Mouse (Mus musculus): ENCODE measurements around the gene Strc.
"Not testable (repeated sequence)": the region's sequence is repeated elsewhere in the genome, so short reads cannot be mapped to it uniquely, and the experiment has no call there.

The Strc gene

DNA sequence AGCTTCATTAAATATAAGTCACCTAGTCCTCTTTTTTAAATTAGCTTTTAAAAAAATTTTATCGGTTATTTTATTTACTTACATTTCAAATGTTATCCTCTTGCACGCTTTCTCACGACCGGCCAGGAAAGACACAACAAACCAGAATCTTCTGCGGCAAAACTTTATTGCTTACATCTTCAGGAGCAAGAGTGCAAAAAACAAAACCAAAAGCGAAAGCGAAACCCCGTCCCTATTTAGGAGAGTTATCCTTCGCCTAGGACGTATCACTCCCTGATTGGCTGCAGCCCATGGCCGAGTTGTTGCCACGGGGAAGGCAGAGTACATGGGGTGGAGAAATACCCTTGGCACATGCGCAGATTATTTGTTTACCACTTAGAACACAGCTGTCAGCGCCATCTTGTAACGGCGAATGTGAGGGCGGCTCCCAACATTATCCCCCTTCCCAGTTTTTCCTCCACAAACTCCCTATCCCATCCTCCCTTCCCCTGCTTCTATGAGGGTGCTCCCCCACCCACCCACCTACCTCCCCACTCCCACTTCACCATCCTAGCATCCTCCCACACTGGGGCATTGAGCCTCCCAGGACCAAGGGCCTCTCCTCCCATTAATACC, at the start of gene Strc:
TSS of gene Strc (minus strand) at position 208 of the 615 bp plus-strand sequence.
- H3K4me3 ChIP-seq (replicated peaks; ENCODE audit: low read length); H3K36me3 ChIP-seq (ENCODE audit: insufficient read depth, low read length); H3K4me1 ChIP-seq (replicated peaks; ENCODE audit: low read depth, low read length); H3K9me3 ChIP-seq (ENCODE audit: low read length); H3K27me3 ChIP-seq (ENCODE audit: insufficient read depth, low read length): not testable (repeated sequence)

DNA sequence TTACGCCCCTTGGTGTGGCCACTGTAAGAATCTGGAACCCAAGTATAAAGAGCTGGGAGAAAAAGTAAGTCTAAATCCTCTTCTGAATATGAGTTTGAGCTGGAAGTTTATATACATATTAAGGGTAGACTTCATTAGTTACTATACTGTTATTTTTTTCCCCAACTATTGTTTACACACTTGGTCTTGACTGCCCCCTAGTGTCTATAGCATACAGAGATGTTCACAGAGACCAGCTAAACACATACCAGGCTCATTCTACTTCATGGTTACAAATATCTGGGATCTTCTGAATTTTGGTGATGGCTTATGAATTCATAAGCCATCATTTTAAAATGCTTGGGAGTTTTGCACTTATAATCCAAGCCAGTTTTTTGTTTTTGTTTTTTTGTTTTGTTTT, 47.9 kb upstream of the Strc start:
- Histone ChIP-seq H3K4me3 (replicated peaks; ENCODE audit: low read length) (no peak overlapping the region), H3K9me3 (ENCODE audit: low read length) (no peaks in the 10 kb centered on the region), H3K4me1 (replicated peaks; ENCODE audit: low read depth, low read length) (no peaks in the 10 kb centered on the region), H3K36me3 (ENCODE audit: insufficient read depth, low read length) (peaks cover 97% of the 10 kb centered on the region), H3K27me3 (ENCODE audit: insufficient read depth, low read length) (no peaks in the 10 kb centered on the region)
- peak; percentile 46 for TF ChIP-seq CTCF (conservative IDR thresholded peaks at IDR 0.05; ENCODE audit: low read length)
- no peak for TF ChIP-seq NANOG (IDR thresholded peaks at IDR 0.05; ENCODE audit: borderline replicate concordance, low read length)

DNA sequence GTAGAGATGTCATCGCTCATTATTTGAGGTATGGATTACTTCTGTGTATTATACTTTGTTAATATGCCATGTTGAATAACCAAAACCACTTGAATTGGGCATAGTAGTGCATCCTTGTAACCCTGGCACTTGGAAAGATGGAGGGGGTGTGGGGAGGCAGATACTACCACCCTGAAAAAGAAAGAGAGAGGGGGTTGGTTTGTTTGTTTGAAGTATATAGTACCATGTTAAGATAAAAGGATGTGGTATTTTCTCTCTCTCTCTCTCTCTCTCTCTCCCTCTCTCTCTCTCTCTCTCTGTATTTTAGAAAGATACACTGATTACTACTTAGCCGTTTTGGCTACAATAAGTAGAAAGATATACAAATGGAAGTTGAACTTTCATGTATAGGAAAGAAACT, 38.9 kb upstream of the Strc start:
- no peak overlapping the region for H3K4me3 ChIP-seq (replicated peaks; ENCODE audit: low read length)
- H3K9me3 ChIP-seq (ENCODE audit: low read length) = no peaks in the 10 kb centered on the region
- H3K27me3 ChIP-seq (ENCODE audit: insufficient read depth, low read length) = no peaks in the 10 kb centered on the region
- H3K4me1 ChIP-seq (replicated peaks; ENCODE audit: low read depth, low read length) = no peaks in the 10 kb centered on the region
- no peak for TF ChIP-seq POU5F1 (IDR thresholded peaks at IDR 0.05; ENCODE audit: borderline replicate concordance, low read length)
- no peak for TF ChIP-seq CTCF (conservative IDR thresholded peaks at IDR 0.05; ENCODE audit: low read length)
- no peak for TF ChIP-seq NANOG (IDR thresholded peaks at IDR 0.05; ENCODE audit: borderline replicate concordance, low read length)
- peaks cover 94% of the 10 kb centered on the region for H3K36me3 ChIP-seq (ENCODE audit: insufficient read depth, low read length)

DNA sequence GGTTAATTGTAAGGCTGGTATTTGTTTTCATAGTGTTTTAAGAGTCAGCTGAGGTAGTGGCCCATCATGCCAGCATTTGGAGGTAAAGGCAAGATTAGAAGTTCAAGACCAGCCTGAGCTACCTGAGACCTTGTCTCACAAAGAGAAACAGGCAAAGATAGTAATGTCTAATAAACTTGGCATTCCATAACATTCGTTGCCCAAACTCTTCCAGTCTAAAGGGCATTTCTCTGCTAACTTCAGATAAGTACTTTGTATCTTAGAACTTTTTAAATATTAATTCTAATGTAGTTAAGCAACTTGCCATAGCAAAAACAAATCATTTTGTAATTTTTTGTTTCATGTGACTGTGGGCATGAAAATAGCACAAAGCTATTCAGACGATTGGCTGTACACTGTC, 36.2 kb upstream of the Strc start:
- no peak for TF ChIP-seq CTCF (conservative IDR thresholded peaks at IDR 0.05; ENCODE audit: low read length)
- TF ChIP-seq NANOG (IDR thresholded peaks at IDR 0.05; ENCODE audit: borderline replicate concordance, low read length) = no peak
- TF ChIP-seq POU5F1 (IDR thresholded peaks at IDR 0.05; ENCODE audit: borderline replicate concordance, low read length) = no peak
- Histone ChIP-seq H3K4me3 (replicated peaks; ENCODE audit: low read length) (no peak overlapping the region), H3K27me3 (ENCODE audit: insufficient read depth, low read length) (no peaks in the 10 kb centered on the region), H3K4me1 (replicated peaks; ENCODE audit: low read depth, low read length) (peaks cover 17% of the 10 kb centered on the region), H3K9me3 (ENCODE audit: low read length) (no peaks in the 10 kb centered on the region), H3K36me3 (ENCODE audit: insufficient read depth, low read length) (peaks cover 89% of the 10 kb centered on the region)

DNA sequence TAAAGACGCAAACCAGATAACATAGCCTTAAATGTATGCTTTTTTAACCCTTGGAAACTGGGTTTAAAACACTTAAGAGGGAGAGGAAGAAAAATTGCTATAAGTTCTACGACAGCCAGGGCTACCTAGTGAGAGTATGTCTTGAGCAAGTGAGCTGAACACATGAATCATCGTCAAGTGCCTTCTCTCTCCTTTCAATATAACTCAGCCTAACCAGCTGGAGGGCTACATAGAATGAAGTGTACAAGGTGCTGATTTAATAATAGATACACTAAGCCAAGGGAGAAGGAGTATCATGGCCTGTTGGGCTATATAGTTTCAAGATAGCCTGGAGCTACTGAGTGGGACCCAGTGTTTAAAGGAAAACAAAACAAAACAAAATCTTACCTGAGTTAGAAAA, 31.5 kb upstream of the Strc start:
- Histone ChIP-seq H3K4me3 (replicated peaks; ENCODE audit: low read length) (no peak overlapping the region), H3K36me3 (ENCODE audit: insufficient read depth, low read length) (peaks cover 79% of the 10 kb centered on the region), H3K9me3 (ENCODE audit: low read length) (no peaks in the 10 kb centered on the region), H3K27me3 (ENCODE audit: insufficient read depth, low read length) (no peaks in the 10 kb centered on the region), H3K4me1 (replicated peaks; ENCODE audit: low read depth, low read length) (peaks cover 52% of the 10 kb centered on the region)
- TF ChIP-seq POU5F1 (IDR thresholded peaks at IDR 0.05; ENCODE audit: borderline replicate concordance, low read length) (no peak), NANOG (IDR thresholded peaks at IDR 0.05; ENCODE audit: borderline replicate concordance, low read length) (no peak), CTCF (conservative IDR thresholded peaks at IDR 0.05; ENCODE audit: low read length) (no peak)

DNA sequence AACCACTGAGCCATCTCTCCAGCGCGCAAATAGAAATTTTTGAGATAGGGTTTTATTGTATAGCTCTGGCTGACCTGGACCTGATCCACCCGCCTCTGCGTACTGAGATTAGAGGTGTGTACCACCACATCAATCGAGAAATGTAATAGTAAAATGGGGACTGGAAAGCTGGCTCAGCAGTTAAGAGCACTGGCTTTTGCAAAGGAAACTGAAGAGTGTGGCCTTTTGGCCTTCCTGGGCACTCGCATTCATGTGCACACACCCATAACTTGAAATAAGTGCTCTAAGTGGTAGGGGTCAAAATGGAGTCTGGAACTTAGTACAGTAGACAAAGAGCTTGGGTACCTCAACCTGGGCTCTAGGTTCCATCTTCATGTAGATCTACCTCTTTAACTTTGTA, 29.4 kb upstream of the Strc start:
- H3K4me3 ChIP-seq (replicated peaks; ENCODE audit: low read length) = no peak overlapping the region
- peaks cover 62% of the 10 kb centered on the region for H3K36me3 ChIP-seq (ENCODE audit: insufficient read depth, low read length)
- no peaks in the 10 kb centered on the region for H3K9me3 ChIP-seq (ENCODE audit: low read length)
- peaks cover 63% of the 10 kb centered on the region for H3K4me1 ChIP-seq (replicated peaks; ENCODE audit: low read depth, low read length)
- H3K27me3 ChIP-seq (ENCODE audit: insufficient read depth, low read length) = no peaks in the 10 kb centered on the region
- no peak for TF ChIP-seq CTCF (conservative IDR thresholded peaks at IDR 0.05; ENCODE audit: low read length)
- TF ChIP-seq POU5F1 (IDR thresholded peaks at IDR 0.05; ENCODE audit: borderline replicate concordance, low read length) = no peak
- TF ChIP-seq NANOG (IDR thresholded peaks at IDR 0.05; ENCODE audit: borderline replicate concordance, low read length) = no peak

DNA sequence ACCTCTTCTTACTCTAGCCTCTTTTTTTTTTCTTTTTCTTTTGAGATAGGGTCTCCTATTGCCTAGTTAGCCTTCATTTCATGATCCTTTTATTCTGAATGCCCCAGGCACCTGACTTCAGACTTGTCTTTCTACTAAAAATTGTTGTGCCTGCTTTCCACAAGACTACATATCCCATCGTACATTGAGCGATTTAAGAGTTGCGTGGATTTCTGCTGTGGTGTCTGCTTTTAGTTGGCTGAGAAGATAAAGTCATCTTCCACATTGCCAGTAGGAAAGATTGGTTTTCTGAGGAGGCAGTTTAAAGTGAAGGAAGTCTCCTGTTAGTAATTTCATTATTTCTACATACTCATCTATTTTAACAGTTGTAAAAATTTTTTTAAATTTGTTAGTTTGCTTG, 28.6 kb upstream of the Strc start:
- Histone ChIP-seq H3K36me3 (ENCODE audit: insufficient read depth, low read length) (peaks cover 56% of the 10 kb centered on the region), H3K27me3 (ENCODE audit: insufficient read depth, low read length) (no peaks in the 10 kb centered on the region), H3K9me3 (ENCODE audit: low read length) (no peaks in the 10 kb centered on the region), H3K4me3 (replicated peaks; ENCODE audit: low read length) (peak overlapping the region; percentile 97), H3K4me1 (replicated peaks; ENCODE audit: low read depth, low read length) (peaks cover 63% of the 10 kb centered on the region)
- TF ChIP-seq POU5F1 (IDR thresholded peaks at IDR 0.05; ENCODE audit: borderline replicate concordance, low read length) (no peak), CTCF (conservative IDR thresholded peaks at IDR 0.05; ENCODE audit: low read length) (no peak), NANOG (IDR thresholded peaks at IDR 0.05; ENCODE audit: borderline replicate concordance, low read length) (no peak)

DNA sequence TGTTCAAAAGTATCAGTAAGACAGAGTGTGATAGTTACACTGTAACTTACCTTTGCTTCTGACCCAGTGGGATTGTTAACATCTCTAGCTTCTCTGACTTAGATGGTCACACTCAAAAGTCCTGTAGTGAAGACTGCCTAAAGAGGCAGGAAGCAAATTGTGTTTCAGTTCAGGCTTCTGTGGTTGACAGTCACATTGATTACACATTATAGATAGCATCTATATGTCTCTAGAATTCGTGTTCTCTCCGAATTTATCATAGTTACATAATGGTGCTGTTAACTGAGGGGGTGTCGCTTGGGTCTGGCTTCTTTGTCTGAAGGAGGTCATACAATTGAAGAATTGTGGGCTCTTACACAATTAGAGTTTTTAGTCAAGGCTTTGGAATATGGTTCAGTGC, 28.1 kb upstream of the Strc start:
- no peak for TF ChIP-seq POU5F1 (IDR thresholded peaks at IDR 0.05; ENCODE audit: borderline replicate concordance, low read length)
- no peak for TF ChIP-seq NANOG (IDR thresholded peaks at IDR 0.05; ENCODE audit: borderline replicate concordance, low read length)
- no peaks in the 10 kb centered on the region for H3K27me3 ChIP-seq (ENCODE audit: insufficient read depth, low read length)
- peaks cover 54% of the 10 kb centered on the region for H3K36me3 ChIP-seq (ENCODE audit: insufficient read depth, low read length)
- no peaks in the 10 kb centered on the region for H3K9me3 ChIP-seq (ENCODE audit: low read length)
- peak overlapping the region; percentile 97 for H3K4me3 ChIP-seq (replicated peaks; ENCODE audit: low read length)
- H3K4me1 ChIP-seq (replicated peaks; ENCODE audit: low read depth, low read length) = peaks cover 63% of the 10 kb centered on the region

DNA sequence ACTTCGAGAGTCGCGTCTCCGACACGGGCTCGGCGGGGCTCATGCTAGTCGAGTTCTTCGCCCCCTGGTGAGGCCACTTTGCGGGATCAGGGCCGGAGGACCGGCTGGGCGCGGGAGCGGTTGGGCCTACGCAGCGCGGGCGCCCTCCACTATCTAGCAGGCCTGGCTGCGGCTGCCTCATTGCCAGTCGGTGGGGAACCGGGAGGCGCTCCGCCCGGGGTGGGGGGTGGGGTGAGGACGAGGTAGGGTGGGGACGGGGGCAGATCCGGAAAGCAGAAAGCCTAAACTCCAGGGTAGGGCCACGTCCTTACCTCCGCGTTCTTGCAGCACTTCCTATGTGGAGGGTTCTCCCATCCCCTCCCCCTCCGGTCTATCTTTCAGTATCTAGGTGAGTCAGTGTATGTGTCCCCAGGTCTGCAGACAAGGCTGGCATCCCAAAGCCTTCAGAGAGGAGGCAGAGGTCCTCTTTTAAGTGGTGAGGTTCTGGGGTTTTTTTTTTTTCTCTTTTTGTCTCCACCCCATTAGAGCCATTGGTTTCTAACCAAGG, 27.2 kb upstream of the Strc start:
- TF ChIP-seq POU5F1 (IDR thresholded peaks at IDR 0.05; ENCODE audit: borderline replicate concordance, low read length) = no peak
- no peak for TF ChIP-seq CTCF (conservative IDR thresholded peaks at IDR 0.05; ENCODE audit: low read length)
- no peak for TF ChIP-seq NANOG (IDR thresholded peaks at IDR 0.05; ENCODE audit: borderline replicate concordance, low read length)
- H3K4me3 ChIP-seq (replicated peaks; ENCODE audit: low read length) = peak overlapping the region; percentile 97

More for the DNA sequence above, 27.2 kb upstream of the Strc start:
- H3K4me1 ChIP-seq (replicated peaks; ENCODE audit: low read depth, low read length) = peaks cover 56% of the 10 kb centered on the region
- H3K9me3 ChIP-seq (ENCODE audit: low read length) = no peaks in the 10 kb centered on the region
- peaks cover 48% of the 10 kb centered on the region for H3K36me3 ChIP-seq (ENCODE audit: insufficient read depth, low read length)
- H3K27me3 ChIP-seq (ENCODE audit: insufficient read depth, low read length) = no peaks in the 10 kb centered on the region
